Mouse (Mus musculus): ENCODE results near the gene Tef. TPM values are rescaled to one million over a fixed set of nuclear protein-coding genes. Genes with fewer than 3 reads are reported as not detected.

The Tef gene
- polyA plus RNA-seq, 1 experiment from 2014 or later: 25.5 TPM

GRCm38 (mm10) chr15:81785701-81786100 lies 16.5 kb upstream of the Tef start:
- DNase-seq (ENCODE audit: low spot score) (no peak), ATAC-seq (ENCODE audit: low read depth) (no peak)
- Histone ChIP-seq H3K9me3 (ENCODE audit: control insufficient read depth, low read length) (no peaks in the 10 kb centered on the region), H3K36me3 (ENCODE audit: control insufficient read depth, insufficient read depth, low read length) (peaks cover 96% of the 10 kb centered on the region), H3K9ac (ENCODE audit: low read depth, low read length) (no peak overlapping the region), H3K27ac (replicated peaks; ENCODE audit: low read depth, low read length) (no peak overlapping the region), H3K4me3 (ENCODE audit: low read depth, low read length) (no peak overlapping the region), H3K4me1 (ENCODE audit: control insufficient read depth, insufficient read depth, low read length) (no peaks in the 10 kb centered on the region), H3K4me2 (ENCODE audit: low read depth, low read length) (no peak overlapping the region), H3K27me3 (replicated peaks; ENCODE audit: control insufficient read depth, insufficient read depth, low read length) (no peaks in the 10 kb centered on the region)
- 96% methylated on average over 8 of the region's 8 CpGs for WGBS

- ATAC-seq (ENCODE audit: low read depth) (no peak), DNase-seq (ENCODE audit: low spot score) (no peak)
- H3K4me2 ChIP-seq (ENCODE audit: low read depth, low read length): no peak overlapping the region
- H3K4me3 ChIP-seq (ENCODE audit: low read depth, low read length): no peak overlapping the region
- no peak overlapping the region for H3K27ac ChIP-seq (replicated peaks; ENCODE audit: low read depth, low read length)
- 89% methylated on average over 13 of the region's 13 CpGs for WGBS
- no peak overlapping the region for H3K9ac ChIP-seq (ENCODE audit: low read depth, low read length)
- peaks cover 95% of the 10 kb centered on the region for H3K36me3 ChIP-seq (ENCODE audit: control insufficient read depth, insufficient read depth, low read length)
- no peaks in the 10 kb centered on the region for H3K27me3 ChIP-seq (replicated peaks; ENCODE audit: control insufficient read depth, insufficient read depth, low read length)
- no peaks in the 10 kb centered on the region for H3K4me1 ChIP-seq (ENCODE audit: control insufficient read depth, insufficient read depth, low read length)
- H3K9me3 ChIP-seq (ENCODE audit: control insufficient read depth, low read length): no peaks in the 10 kb centered on the region
Measured at GRCm38 (mm10) chr15:81787525-81787924, 14.7 kb upstream of the Tef start.

GRCm38 (mm10) chr15:81792444-81792843 lies 9.8 kb upstream of the Tef start:
- Histone ChIP-seq H3K36me3 (ENCODE audit: control insufficient read depth, insufficient read depth, low read length) (peaks cover 72% of the 10 kb centered on the region), H3K9ac (ENCODE audit: low read depth, low read length) (no peak overlapping the region), H3K4me3 (ENCODE audit: low read depth, low read length) (no peak overlapping the region), H3K9me3 (ENCODE audit: control insufficient read depth, low read length) (no peaks in the 10 kb centered on the region), H3K27ac (replicated peaks; ENCODE audit: low read depth, low read length) (no peak overlapping the region), H3K4me1 (ENCODE audit: control insufficient read depth, insufficient read depth, low read length) (no peaks in the 10 kb centered on the region), H3K4me2 (ENCODE audit: low read depth, low read length) (no peak overlapping the region), H3K27me3 (replicated peaks; ENCODE audit: control insufficient read depth, insufficient read depth, low read length) (no peaks in the 10 kb centered on the region)
- DNase-seq (ENCODE audit: low spot score) (no peak), ATAC-seq (ENCODE audit: low read depth) (no peak)
- WGBS: 90% methylated on average over 9 of the region's 9 CpGs

GRCm38 (mm10) chr15:81796228-81796627 lies 6.0 kb upstream of the Tef start:
- H3K36me3 ChIP-seq (ENCODE audit: control insufficient read depth, insufficient read depth, low read length): peaks cover 38% of the 10 kb centered on the region

GRCm38 (mm10) chr15:81797861-81798260 lies 4.4 kb upstream of the Tef start:
- H3K36me3 ChIP-seq (ENCODE audit: control insufficient read depth, insufficient read depth, low read length): peaks cover 22% of the 10 kb centered on the region
- no peak overlapping the region for H3K9ac ChIP-seq (ENCODE audit: low read depth, low read length)
- 89% methylated on average over 6 of the region's 6 CpGs for WGBS
- ATAC-seq (ENCODE audit: low read depth) (no peak), DNase-seq (ENCODE audit: low spot score) (no peak)
- no peak overlapping the region; the same call in 1 of the 2 replicates for H3K27ac ChIP-seq (replicated peaks; ENCODE audit: low read depth, low read length)
- no peaks in the 10 kb centered on the region for H3K9me3 ChIP-seq (ENCODE audit: control insufficient read depth, low read length)
- no peak overlapping the region for H3K4me3 ChIP-seq (ENCODE audit: low read depth, low read length)
- H3K4me2 ChIP-seq (ENCODE audit: low read depth, low read length): no peak overlapping the region
- H3K27me3 ChIP-seq (replicated peaks; ENCODE audit: control insufficient read depth, insufficient read depth, low read length): no peaks in the 10 kb centered on the region
- H3K4me1 ChIP-seq (ENCODE audit: control insufficient read depth, insufficient read depth, low read length): peaks cover 5% of the 10 kb centered on the region

More at GRCm38 (mm10) chr15:81796228-81796627, 6.0 kb upstream of the Tef start:
- Histone ChIP-seq H3K9me3 (ENCODE audit: control insufficient read depth, low read length) (no peaks in the 10 kb centered on the region), H3K9ac (ENCODE audit: low read depth, low read length) (no peak overlapping the region), H3K4me3 (ENCODE audit: low read depth, low read length) (no peak overlapping the region), H3K27ac (replicated peaks; ENCODE audit: low read depth, low read length) (no peak overlapping the region), H3K4me2 (ENCODE audit: low read depth, low read length) (no peak overlapping the region), H3K4me1 (ENCODE audit: control insufficient read depth, insufficient read depth, low read length) (no peaks in the 10 kb centered on the region), H3K27me3 (replicated peaks; ENCODE audit: control insufficient read depth, insufficient read depth, low read length) (no peaks in the 10 kb centered on the region)
- DNase-seq (ENCODE audit: low spot score): peak; percentile 35
- WGBS: 63% methylated on average over 3 of the region's 3 CpGs
- peak; percentile 60; the same call in 1 of the 2 replicates for ATAC-seq (ENCODE audit: low read depth)

- DNase-seq (ENCODE audit: low spot score) (no peak), ATAC-seq (ENCODE audit: low read depth) (no peak)
- H3K27ac ChIP-seq (replicated peaks; ENCODE audit: low read depth, low read length): no peak overlapping the region
- peaks cover 17% of the 10 kb centered on the region for H3K36me3 ChIP-seq (ENCODE audit: control insufficient read depth, insufficient read depth, low read length)
- no peak overlapping the region for H3K4me3 ChIP-seq (ENCODE audit: low read depth, low read length)
- no peaks in the 10 kb centered on the region for H3K9me3 ChIP-seq (ENCODE audit: control insufficient read depth, low read length)
- H3K4me2 ChIP-seq (ENCODE audit: low read depth, low read length): no peak overlapping the region
- WGBS: 81% methylated on average over 4 of the region's 4 CpGs
- H3K27me3 ChIP-seq (replicated peaks; ENCODE audit: control insufficient read depth, insufficient read depth, low read length): no peaks in the 10 kb centered on the region
- no peak overlapping the region for H3K9ac ChIP-seq (ENCODE audit: low read depth, low read length)
- H3K4me1 ChIP-seq (ENCODE audit: control insufficient read depth, insufficient read depth, low read length): peaks cover 11% of the 10 kb centered on the region
Measured at GRCm38 (mm10) chr15:81798421-81798820, 3.8 kb upstream of the Tef start.

GRCm38 (mm10) chr15:81800391-81800790 lies 1.8 kb upstream of the Tef start:
- Histone ChIP-seq H3K27me3 (replicated peaks; ENCODE audit: control insufficient read depth, insufficient read depth, low read length) (no peaks in the 10 kb centered on the region), H3K4me1 (ENCODE audit: control insufficient read depth, insufficient read depth, low read length) (peaks cover 28% of the 10 kb centered on the region), H3K36me3 (ENCODE audit: control insufficient read depth, insufficient read depth, low read length) (0 out of 2 replicates have a peak, but pooled peaks cover 4% of the 10 kb centered on the region), H3K27ac (replicated peaks; ENCODE audit: low read depth, low read length) (no peak overlapping the region), H3K4me3 (ENCODE audit: low read depth, low read length) (no peak overlapping the region), H3K9me3 (ENCODE audit: control insufficient read depth, low read length) (no peaks in the 10 kb centered on the region), H3K4me2 (ENCODE audit: low read depth, low read length) (no peak overlapping the region), H3K9ac (ENCODE audit: low read depth, low read length) (no peak overlapping the region)
- 65% methylated on average over 3 of the region's 3 CpGs for WGBS
- no peak for ATAC-seq (ENCODE audit: low read depth)
- DNase-seq (ENCODE audit: low spot score): no peak

GRCm38 (mm10) chr15:81802941-81803351 lies 725 bp downstream of the Tef start:
- H3K9me3 ChIP-seq (ENCODE audit: control insufficient read depth, low read length): no peaks in the 10 kb centered on the region
- 8% methylated on average over 8 of the region's 8 CpGs for WGBS
- H3K9ac ChIP-seq (ENCODE audit: low read depth, low read length): peak overlapping the region; percentile 54
- ATAC-seq (ENCODE audit: low read depth) (peak; percentile 28), DNase-seq (ENCODE audit: low spot score) (peak; percentile 60)
- peak overlapping the region; percentile 80 for H3K4me2 ChIP-seq (ENCODE audit: low read depth, low read length)
- H3K36me3 ChIP-seq (ENCODE audit: control insufficient read depth, insufficient read depth, low read length): no peaks in the 10 kb centered on the region
- peak overlapping the region; percentile 56 for H3K27ac ChIP-seq (replicated peaks; ENCODE audit: low read depth, low read length)
- peak overlapping the region; percentile 41 for H3K4me3 ChIP-seq (ENCODE audit: low read depth, low read length)
- peaks cover 46% of the 10 kb centered on the region for H3K4me1 ChIP-seq (ENCODE audit: control insufficient read depth, insufficient read depth, low read length)
- H3K27me3 ChIP-seq (replicated peaks; ENCODE audit: control insufficient read depth, insufficient read depth, low read length): no peaks in the 10 kb centered on the region

- Histone ChIP-seq H3K4me3 (ENCODE audit: low read depth, low read length) (peak overlapping the region; percentile 41), H3K9ac (ENCODE audit: low read depth, low read length) (peak overlapping the region; percentile 54), H3K27ac (replicated peaks; ENCODE audit: low read depth, low read length) (peak overlapping the region; percentile 56; the same call in 1 of the 2 replicates), H3K4me1 (ENCODE audit: control insufficient read depth, insufficient read depth, low read length) (peaks cover 46% of the 10 kb centered on the region), H3K9me3 (ENCODE audit: control insufficient read depth, low read length) (no peaks in the 10 kb centered on the region), H3K27me3 (replicated peaks; ENCODE audit: control insufficient read depth, insufficient read depth, low read length) (no peaks in the 10 kb centered on the region), H3K36me3 (ENCODE audit: control insufficient read depth, insufficient read depth, low read length) (no peaks in the 10 kb centered on the region), H3K4me2 (ENCODE audit: low read depth, low read length) (peak overlapping the region; percentile 80)
- DNase-seq (ENCODE audit: low spot score) (no peak), ATAC-seq (ENCODE audit: low read depth) (no peak)
- 51% methylated on average over 4 of the region's 4 CpGs for WGBS
Measured at GRCm38 (mm10) chr15:81803425-81803951, 1.3 kb downstream of the Tef start.

Data from embryonic facial prominence, embryonic 14.5 days (tissue).